Mouse (Mus musculus) embryonic fibroblast, embryonic 13.5 days (primary cell): ENCODE measurements at regions not wholly inside any gene's neighbourhood (a gene's known extent, or its start where the extent isn't known, plus 50 kb on each side); places are given as distances from the start of the nearest gene placed in this dataset.

ENCODE experiments used
- CTCF ChIP-seq: IDR thresholded peaks from 2 replicates; pipeline ENCODE4 v1.5.1; 2011; ENCODE audit warnings: mild to moderate bottlenecking, control low read depth, low read length, moderate library complexity, borderline replicate concordance; ENCODE audit not compliant: insufficient read depth
- POLR2A ChIP-seq: IDR thresholded peaks from 2 replicates; pipeline ENCODE4 v1.6.1; 2011; ENCODE audit warnings: low read depth, mild to moderate bottlenecking, control low read depth, low read length, moderate library complexity

DNA sequence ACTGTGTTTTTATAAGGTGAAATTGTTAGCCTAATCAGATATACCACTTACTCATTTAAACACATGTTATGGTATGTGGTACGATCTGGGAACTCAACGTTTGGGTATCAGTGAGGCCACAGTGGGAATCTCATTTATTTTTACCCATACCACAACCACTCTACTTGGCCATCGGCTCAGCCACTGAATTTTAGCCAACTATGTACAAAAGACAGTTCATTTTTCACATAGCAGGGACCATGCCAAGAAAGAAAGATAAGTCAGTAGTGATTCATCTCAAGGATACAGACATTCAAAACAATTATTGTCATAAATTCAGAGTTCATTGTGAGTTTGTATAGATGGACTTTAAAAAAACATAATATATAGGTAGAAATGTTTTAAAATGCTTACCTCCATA lies 634.7 kb upstream of the Adgrl2 start:
- no peak for TF ChIP-seq CTCF
- no peak for TF ChIP-seq POLR2A
